Mouse (Mus musculus): ENCODE results near the gene Cldn9.

Gene Cldn9

GRCm38 (mm10) chr17:23654410-23654809 lies 29.4 kb downstream of the Cldn9 start:
- in situ Hi-C loops (cut with MboI; ENCODE audit: unreplicated experiment in 2 of 2): no loop called here

- in situ Hi-C loops (cut with MboI; ENCODE audit: unreplicated experiment in 2 of 2): no loop called here
Observed at GRCm38 (mm10) chr17:23654001-23654400, 29.8 kb downstream of the Cldn9 start.

- in situ Hi-C loops (cut with MboI; ENCODE audit: unreplicated experiment in 2 of 2): no loop called here
Observed at GRCm38 (mm10) chr17:23653324-23653723, 30.5 kb downstream of the Cldn9 start.

GRCm38 (mm10) chr17:23651363-23651762 lies 32.5 kb downstream of the Cldn9 start:
- in situ Hi-C loops (cut with MboI; ENCODE audit: unreplicated experiment in 2 of 2): no loop called here

DNA sequence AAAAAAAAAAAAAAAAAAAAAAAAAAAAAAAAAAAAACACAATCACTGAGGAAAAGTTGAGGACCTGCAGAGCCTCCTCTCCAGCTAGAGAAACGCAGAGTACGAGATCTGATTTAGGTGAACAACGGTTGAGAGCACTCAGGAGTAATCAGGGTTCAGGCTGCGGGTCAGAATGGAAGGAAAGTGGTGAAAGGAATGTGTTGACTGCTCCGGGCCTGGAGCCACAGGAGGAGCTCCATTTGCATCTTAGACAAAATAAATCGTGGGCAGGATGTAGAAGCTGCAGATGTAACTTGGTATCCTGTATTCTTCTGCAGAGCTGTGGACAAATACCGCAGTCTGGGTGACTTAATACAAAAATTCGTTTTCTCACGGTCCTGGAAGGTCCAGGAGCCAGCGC lies 37.9 kb downstream of the Cldn9 start:
- in situ Hi-C loops (cut with MboI; ENCODE audit: unreplicated experiment in 2 of 2): no loop called here

GRCm38 (mm10) chr17:23644613-23645495 lies 39.0 kb downstream of the Cldn9 start, which contains the start of gene Mmp25:
Mmp25 (minus strand) TSS chr17:23645277.
- in situ Hi-C loops (cut with MboI; ENCODE audit: unreplicated experiment in 2 of 2): no loop called here
